Mouse (Mus musculus) lung, adult 2 months (tissue): Measurements from ENCODE around the gene Padi1.

ENCODE experiments used
- CTCF ChIP-seq: fragments of 200-500 bp; IDR thresholded peaks from 2 replicates; pipeline ENCODE4 v1.5.1; 2011; ENCODE audit warnings: mild to moderate bottlenecking, low read length, control low read depth; ENCODE audit not compliant: insufficient read depth
- POLR2A ChIP-seq: fragments of 200-500 bp; IDR thresholded peaks from 2 replicates; pipeline ENCODE4 v1.6.1; 2011; ENCODE audit warnings: low read depth, mild to moderate bottlenecking, control low read depth, low read length, borderline replicate concordance; ENCODE audit errors: extremely low read depth

DNA sequence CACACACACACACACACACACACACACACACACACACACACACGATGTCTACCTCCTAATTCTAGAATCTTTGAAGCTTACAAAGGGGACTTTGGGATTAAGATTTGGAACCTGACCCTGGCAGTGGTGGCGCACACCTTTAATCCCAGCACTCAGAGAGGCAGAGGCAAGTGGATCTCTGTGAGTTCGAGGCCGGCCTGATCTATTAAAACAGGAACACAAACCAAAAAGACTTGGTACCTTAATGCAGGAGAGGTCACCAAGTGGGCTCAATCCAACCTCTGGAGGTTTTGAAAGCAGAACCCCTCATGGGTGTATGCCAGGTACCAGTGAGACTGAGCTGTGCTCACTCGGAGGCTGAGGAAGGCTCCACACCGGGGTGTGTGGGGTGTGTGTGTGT, 33.5 kb upstream of the Padi1 start:
- no peak for TF ChIP-seq POLR2A
- no peak for TF ChIP-seq CTCF
